ENCODE assay signal across 16 mouse cellular contexts in genomic region chr6:99107081-99107482, GRCm38 (mm10).
DNase-seq lines count a peak whose midpoint lies in the region; ATAC-seq and TF ChIP-seq lines count a peak whose summit lies in the region.
"Had no signal": no experiment of that assay in that cellular context is flagged by ENCODE, and none has a peak within 500 bp of the region (broad histone marks: within the 10 kb centered on the region; RNA-seq: fewer than 3 reads in every experiment).

No protein-coding gene starts in this region.

- TF ChIP-seq POLR2A in heart, adult 2 months (IDR thresholded peaks at IDR 0.05; ENCODE audit: insufficient read depth, low read depth, low read length), result no peak
- TF ChIP-seq POLR2A in spleen, adult 2 months (IDR thresholded peaks at IDR 0.05; ENCODE audit: low read depth, low read length), result no peak

- no peaks in the 10 kb centered on the region for H3K27me3 ChIP-seq in heart, embryonic 11.5 days (ENCODE audit: control insufficient read depth, insufficient read depth, low read length)
- H3K27me3 ChIP-seq in heart, adult 2 months (ENCODE audit: control insufficient read depth, insufficient read depth, low read length), result no peaks in the 10 kb centered on the region
- no peaks in the 10 kb centered on the region for H3K27me3 ChIP-seq in spleen, adult 2 months (ENCODE audit: control insufficient read depth, insufficient read depth, low read length)
- no peaks in the 10 kb centered on the region for H3K27me3 ChIP-seq in intestine, postnatal 0 days (replicated peaks; ENCODE audit: control insufficient read depth, insufficient read depth, low read length)
- H3K27me3 ChIP-seq: limb, embryonic 15.5 days; midbrain, embryonic 15.5 days had no signal

- H3K4me2 ChIP-seq in heart, embryonic 11.5 days, result no peak overlapping the region
- no peak overlapping the region for H3K4me2 ChIP-seq in intestine, postnatal 0 days (replicated peaks; ENCODE audit: low read depth)
- H3K4me2 ChIP-seq: limb, embryonic 15.5 days; midbrain, embryonic 15.5 days had no signal

- no peak overlapping the region for H3K9ac ChIP-seq in heart, embryonic 11.5 days (ENCODE audit: low read depth, low read length)
- H3K9ac ChIP-seq in heart, adult 2 months (ENCODE audit: low read depth, low read length), result no peak overlapping the region
- H3K9ac ChIP-seq in intestine, postnatal 0 days (ENCODE audit: low read depth, low read length), result no peak overlapping the region
- H3K9ac ChIP-seq: limb, embryonic 15.5 days; midbrain, embryonic 15.5 days had no signal

- TF ChIP-seq CTCF in heart, adult 2 months (IDR thresholded peaks at IDR 0.05), result no peak
- no peak for TF ChIP-seq CTCF in spleen, adult 2 months (IDR thresholded peaks at IDR 0.05; ENCODE audit: extremely low read depth, insufficient read depth, insufficient read length, insufficient replicate concordance)
- no peak for TF ChIP-seq CTCF in intestine, postnatal 0 days (IDR thresholded peaks at IDR 0.05; ENCODE audit: low read depth)

- no peaks in the 10 kb centered on the region for H3K79me2 ChIP-seq in heart, adult 2 months (replicated peaks; ENCODE audit: control insufficient read depth, insufficient read depth, low read length)

- H3K4me3 ChIP-seq in heart, embryonic 11.5 days (ENCODE audit: low read depth, low read length), result no peak overlapping the region
- no peak overlapping the region for H3K4me3 ChIP-seq in heart, adult 2 months
- H3K4me3 ChIP-seq in spleen, adult 2 months (ENCODE audit: extremely low read depth, insufficient read depth, insufficient read length), result no peak overlapping the region
- no peak overlapping the region for H3K4me3 ChIP-seq in intestine, postnatal 0 days (ENCODE audit: low read depth, low read length)
- H3K4me3 ChIP-seq: limb, embryonic 15.5 days; midbrain, embryonic 15.5 days had no signal

- H3K4me1 ChIP-seq in heart, embryonic 11.5 days (ENCODE audit: control insufficient read depth, insufficient read depth, low read length), result peaks cover 25% of the 10 kb centered on the region
- no peaks in the 10 kb centered on the region for H3K4me1 ChIP-seq in heart, adult 2 months (ENCODE audit: control insufficient read depth, insufficient read depth, low read length)
- peaks cover 7% of the 10 kb centered on the region; the same call in 1 of the 2 replicates for H3K4me1 ChIP-seq in spleen, adult 2 months (ENCODE audit: control insufficient read depth, insufficient read depth, insufficient read length)
- H3K4me1 ChIP-seq in intestine, postnatal 0 days (replicated peaks; ENCODE audit: control insufficient read depth, insufficient read depth, low read length), result peaks cover 8% of the 10 kb centered on the region; the same call in 1 of the 2 replicates

- TF ChIP-seq EP300 in heart, adult 2 months (IDR thresholded peaks at IDR 0.05; ENCODE audit: insufficient read depth, low read depth, low read length), result no peak

- no peaks in the 10 kb centered on the region for H3K36me3 ChIP-seq in heart, embryonic 11.5 days (ENCODE audit: control insufficient read depth, insufficient read depth, low read length)
- H3K36me3 ChIP-seq in heart, adult 2 months (ENCODE audit: control insufficient read depth, insufficient read depth, low read length), result no peaks in the 10 kb centered on the region
- peaks cover 14% of the 10 kb centered on the region for H3K36me3 ChIP-seq in spleen, adult 2 months (ENCODE audit: control insufficient read depth, insufficient read depth, low read length)
- no peaks in the 10 kb centered on the region for H3K36me3 ChIP-seq in intestine, postnatal 0 days (ENCODE audit: control insufficient read depth, insufficient read depth)
- H3K36me3 ChIP-seq: limb, embryonic 15.5 days; midbrain, embryonic 15.5 days had no signal

- H3K27ac ChIP-seq in heart, embryonic 11.5 days (ENCODE audit: low read depth, low read length), result 0 out of 2 replicates have a peak overlapping the region, but pooled peaks have one; percentile 36
- no peak overlapping the region for H3K27ac ChIP-seq in heart, adult 2 months
- peak overlapping the region; percentile 16; the same call in 1 of the 2 replicates for H3K27ac ChIP-seq in spleen, adult 2 months (ENCODE audit: insufficient read depth, low read length)
- H3K27ac ChIP-seq in intestine, postnatal 0 days (ENCODE audit: low read depth, low read length), result peak overlapping the region; percentile 22; the same call in 1 of the 2 replicates
- H3K27ac ChIP-seq: limb, embryonic 15.5 days; midbrain, embryonic 15.5 days had no signal

- intact Hi-C loops in heart, adult 2 months (cut with DNase I), result loop anchor here (5.0 kb wide), 1 partner anchor 60 kb away; no protein-coding TSS in a partner anchor

- 30% methylated on average over 6 of the region's 6 CpGs for WGBS in heart, embryonic 11.5 days (ENCODE audit: insufficient replicate concordance)
- 48% methylated on average over 6 of the region's 6 CpGs for whole genome bisulfite sequencing in heart, adult 2 months
- 86% methylated on average over 6 of the region's 6 CpGs for WGBS in spleen, adult 2 months
- 41% methylated on average over 6 of the region's 6 CpGs for WGBS in intestine, postnatal 0 days

- ATAC-seq in heart, embryonic 11.5 days (replicated peaks; ENCODE audit: insufficient number of reproducible peaks, low FRiP score, low TSS enrichment), result peak; percentile 68; the same call in 1 of the 2 replicates
- no peak for ATAC-seq in intestine, postnatal 0 days
- ATAC-seq: forebrain, embryonic 14.5 days; midbrain, embryonic 15.5 days had no signal

- no peaks in the 10 kb centered on the region for H3K9me3 ChIP-seq in heart, embryonic 11.5 days (replicated peaks; ENCODE audit: control insufficient read depth, low read length)
- no peaks in the 10 kb centered on the region for H3K9me3 ChIP-seq in intestine, postnatal 0 days (ENCODE audit: control insufficient read depth)
- H3K9me3 ChIP-seq: limb, embryonic 15.5 days; midbrain, embryonic 15.5 days had no signal

- DNase-seq in heart, adult 2 months, result no peak
- DNase-seq in spleen, adult 2 months (ENCODE audit: low read depth in 1 of 2, low spot score in 2 of 2), result no peak
- no peak for DNase-seq in spleen, postnatal 10 days (ENCODE audit: low spot score in 2 of 2)
- DNase-seq in ovary, postnatal 10 days (ENCODE audit: low spot score), result no peak
- no peak for DNase-seq in cerebellum, postnatal 4 days (ENCODE audit: low spot score in 2 of 2)
- DNase-seq: cerebellum, adult 11-12 months; kidney, adult 11 months; kidney, postnatal 25 days; layer of hippocampus, adult 9-11 months; lung, postnatal 36 days; right cerebral cortex, postnatal 25 days had no signal
